Mouse (Mus musculus) erythroblast, embryonic 14.5 days (primary cell): Measurements from ENCODE around the gene Uroc1.

Experiments
- GATA1 ChIP-seq: IDR thresholded peaks from 2 replicates; pipeline ENCODE4 v1.6.1; 2012; ENCODE audit warnings: low read length, inconsistent platforms, mixed read lengths
- TAL1 ChIP-seq: IDR thresholded peaks from 3 replicates; pipeline ENCODE4 v1.6.1; 2012; ENCODE audit warnings: low read length, inconsistent platforms, mixed read lengths

DNA sequence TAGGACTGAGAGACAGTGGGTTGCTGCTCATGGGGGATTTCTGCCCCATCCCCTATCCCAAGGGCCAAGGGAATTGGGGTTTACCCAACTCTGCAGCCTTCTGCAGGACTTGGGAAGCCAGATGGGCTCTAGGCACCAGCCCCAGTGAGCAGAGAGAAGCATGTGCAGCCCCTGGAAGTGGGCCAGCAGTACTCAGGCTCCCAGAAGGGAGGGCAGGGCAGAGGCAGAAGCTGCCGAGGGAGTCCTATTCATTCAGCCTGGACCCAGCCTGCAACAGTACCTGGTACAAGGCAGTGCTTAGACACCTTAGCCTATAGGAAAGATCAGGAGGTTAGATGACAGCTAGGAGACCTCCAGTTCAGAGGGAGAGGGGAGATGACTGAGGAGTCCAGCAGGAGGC is 3.1 kb upstream of the Uroc1 start:
- TF ChIP-seq TAL1 (no peak), GATA1 (no peak)
